Mouse (Mus musculus) myocyte (in vitro differentiated cells): ENCODE results near the gene Rph3al.

ENCODE experiments used
- E2F4 ChIP-seq: IDR thresholded peaks from one replicate; pipeline ENCODE4 v1.6.1; 2011; ENCODE audit warnings: mild to moderate bottlenecking, control low read depth, moderate library complexity; ENCODE audit not compliant: insufficient read depth
- MAX ChIP-seq: IDR thresholded peaks from one replicate; pipeline ENCODE4 v1.6.1; 2011; ENCODE audit warnings: low read depth, mild to moderate bottlenecking, control low read depth
- MYOD1 ChIP-seq, 3 experiments: IDR thresholded peaks; one replicate each; pipeline ENCODE4 v1.6.1; 2011; ENCODE audit warnings: control low read depth in 2 of 3, low read depth in 2 of 3, mild to moderate bottlenecking in 2 of 3, moderate library complexity in 1 of 3; ENCODE audit not compliant: insufficient read length in 2 of 3, control insufficient read depth in 1 of 3
- MYOG ChIP-seq, 3 experiments: IDR thresholded peaks; one replicate each; pipeline ENCODE4 v1.6.1; 2011; ENCODE audit warnings: control low read depth in 2 of 3, low read depth in 2 of 3, mild to moderate bottlenecking in 2 of 3; ENCODE audit not compliant: insufficient read length in 2 of 3, control insufficient read depth in 1 of 3, insufficient read depth in 1 of 3
- POLR2A ChIP-seq: IDR thresholded peaks from one replicate; pipeline ENCODE4 v1.6.1; 2011; ENCODE audit warnings: low read depth, mild to moderate bottlenecking, control low read depth, moderate library complexity; ENCODE audit not compliant: insufficient read length
- POLR2AphosphoS2 ChIP-seq: IDR thresholded peaks from one replicate; pipeline ENCODE4 v1.6.1; 2011; ENCODE audit warnings: low read depth, control low read depth; ENCODE audit not compliant: insufficient read length
- REST ChIP-seq: IDR thresholded peaks from one replicate; pipeline ENCODE4 v1.6.1; 2011; ENCODE audit warnings: mild to moderate bottlenecking, control low read depth, moderate library complexity; ENCODE audit not compliant: insufficient read depth, insufficient read length
- TCF12 ChIP-seq: IDR thresholded peaks from one replicate; pipeline ENCODE4 v1.6.1; 2011; ENCODE audit warnings: mild to moderate bottlenecking, control low read depth; ENCODE audit not compliant: poor library complexity, insufficient read depth, severe bottlenecking
- USF1 ChIP-seq: IDR thresholded peaks from one replicate; pipeline ENCODE4 v1.6.1; 2011; ENCODE audit warnings: low read depth, mild to moderate bottlenecking, control low read depth, moderate library complexity

- TF ChIP-seq REST (no peak), POLR2A (no peak), USF1 (no peak), MYOD1 (IDR thresholded peaks at IDR 0.05; ENCODE audit: control insufficient read depth in 1 of 3, insufficient read length in 2 of 3, low read depth in 2 of 3) (no peak), E2F4 (no peak), MYOG (IDR thresholded peaks at IDR 0.05; ENCODE audit: control insufficient read depth in 1 of 3, insufficient read depth in 1 of 3, insufficient read length in 2 of 3, low read depth in 2 of 3) (no peak), POLR2AphosphoS2 (no peak), MAX (no peak), TCF12 (no peak)
These were observed 808 bp downstream of the Rph3al start for GRCm38 (mm10) chr11:75937370-75937871.
